Mouse (Mus musculus) lung, adult 18-20 months (tissue): ENCODE measurements around the gene Theg.
A peak's percentile ranks its signal among the peaks of the same experiment; 100 is the strongest.

Experiments
- DNase-seq, 2 experiments: peaks; one replicate each; pipeline ENCODE4 v3.0.0; 2022; ENCODE audit warnings: mixed read lengths in 2 of 2

The Theg gene

DNA sequence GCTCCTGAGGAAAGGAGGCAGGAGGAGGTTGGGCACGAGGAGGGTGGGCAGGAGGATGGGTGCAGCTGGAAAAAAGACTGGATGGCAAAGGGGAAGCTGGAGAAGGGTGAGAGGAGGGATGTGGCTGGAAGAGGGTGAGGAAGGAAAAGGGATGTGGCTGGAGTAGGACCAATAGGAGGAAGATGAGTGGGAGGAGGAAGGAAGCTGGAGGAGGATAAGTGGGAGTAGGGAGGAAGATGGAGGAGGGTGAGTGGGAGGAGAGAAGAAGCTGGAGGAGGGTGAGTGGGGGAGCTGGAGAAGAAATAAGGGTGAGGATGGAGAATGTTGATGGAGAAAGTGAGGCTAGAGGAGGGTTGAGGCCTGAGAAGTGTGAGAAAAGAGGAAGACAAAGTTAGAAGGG lies 51.7 kb downstream of the Theg start:
- DNase-seq = peak in 1 of 2 experiments; percentile 1

DNA sequence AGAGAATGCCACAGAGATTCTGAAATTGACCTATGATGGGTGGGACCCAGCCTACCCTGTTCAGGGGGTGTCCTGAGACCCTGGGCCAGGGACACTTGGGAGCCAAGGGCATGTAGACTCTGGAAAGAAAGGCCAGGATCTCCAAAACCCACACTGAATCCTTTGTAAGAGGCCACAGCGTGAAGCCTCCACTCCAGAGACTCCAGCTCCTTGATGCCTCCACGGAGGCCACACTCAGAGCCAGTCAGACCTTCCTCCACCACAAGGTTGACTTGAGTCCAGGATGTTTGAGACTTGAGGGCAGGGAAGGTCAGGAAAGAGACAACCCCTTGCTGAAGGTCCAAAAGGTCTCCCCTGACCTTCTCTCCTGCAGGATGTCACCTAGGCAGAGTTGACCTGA lies 52.7 kb downstream of the Theg start:
- DNase-seq = peak in 1 of 2 experiments; percentile 2

DNA sequence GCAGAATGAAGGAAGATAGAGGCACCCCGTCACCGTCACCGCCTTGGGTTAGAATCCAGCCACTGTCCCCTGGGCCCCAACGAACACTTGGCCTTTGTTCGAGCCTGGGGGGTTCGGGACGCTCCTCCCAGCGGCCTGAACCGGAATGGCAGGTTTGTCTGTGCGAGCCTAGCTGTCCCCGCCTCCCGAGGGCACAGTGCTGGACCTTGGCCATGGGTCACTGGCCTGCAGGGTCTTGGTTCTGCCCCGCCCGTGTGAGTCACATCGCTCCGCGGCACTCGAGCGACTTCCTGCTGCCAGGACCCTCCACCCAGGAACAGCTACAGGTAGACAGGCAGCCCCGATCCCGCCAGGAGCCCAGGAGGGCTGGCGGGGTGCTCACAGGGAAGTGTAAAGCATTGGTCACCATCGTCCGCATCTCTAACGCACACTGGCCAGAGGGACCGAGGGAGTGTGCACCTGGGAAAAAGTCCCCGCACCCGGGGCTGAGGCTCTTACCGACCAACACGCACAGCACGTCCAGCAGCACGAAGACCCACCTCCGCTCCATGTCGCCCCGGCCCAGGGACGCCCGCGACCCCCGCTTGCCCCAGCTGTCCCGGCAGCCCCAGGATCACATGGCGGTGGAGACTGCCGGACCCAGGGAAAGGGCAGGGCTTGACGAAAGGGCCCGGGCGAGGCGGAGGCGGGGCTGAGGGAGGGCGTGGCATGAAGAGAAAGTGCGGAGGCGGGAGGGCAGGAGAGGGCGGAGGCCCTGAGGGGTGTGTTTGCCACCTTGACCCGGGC lies 53.8 kb downstream of the Theg start, which contains the start of gene Plpp2:
Plpp2 (minus strand) TSS at position 671 of the 786 bp plus-strand sequence.
- peak; percentile 90 to 91 for DNase-seq

DNA sequence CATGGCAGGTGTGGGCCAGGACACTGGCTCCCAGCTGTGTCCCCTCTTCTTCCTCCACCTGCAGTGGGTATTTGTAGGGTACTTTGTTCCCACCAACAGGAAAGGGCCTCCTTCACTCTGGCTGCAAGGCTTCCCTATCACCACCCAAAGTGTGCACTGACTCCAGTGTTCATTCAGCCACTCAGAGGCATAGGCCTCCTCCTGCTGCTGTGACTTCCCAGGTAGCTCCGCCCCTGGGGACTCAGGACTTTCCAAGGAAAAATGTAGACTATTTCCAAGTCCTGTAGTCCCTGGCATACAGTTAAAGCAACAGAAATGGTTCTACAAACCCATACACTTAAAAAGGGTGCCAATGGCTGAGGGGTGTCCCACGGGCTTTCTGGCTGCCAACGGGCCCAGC lies 54.5 kb downstream of the Theg start:
- peak in 1 of 2 experiments; percentile 8 for DNase-seq

DNA sequence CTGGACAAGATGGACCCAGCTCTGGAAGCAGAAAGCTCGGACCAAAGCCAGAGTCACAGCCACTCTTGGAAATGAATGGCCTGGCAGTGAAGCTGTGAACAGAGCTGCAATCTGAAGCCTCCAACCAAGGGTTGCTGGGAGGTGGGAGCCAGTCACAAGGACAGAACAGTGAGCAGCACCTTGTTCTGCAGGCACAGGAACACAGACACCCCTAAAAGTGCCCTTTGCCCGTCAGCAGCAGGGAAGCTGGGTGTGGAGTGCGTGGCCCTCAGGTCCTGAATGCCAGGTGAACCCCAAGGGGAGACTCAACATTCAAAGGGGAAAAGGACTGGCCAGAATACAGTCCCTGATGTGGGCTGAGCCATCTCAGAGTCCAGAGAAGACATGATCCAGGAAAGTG lies 55.5 kb downstream of the Theg start:
- no peak for DNase-seq

DNA sequence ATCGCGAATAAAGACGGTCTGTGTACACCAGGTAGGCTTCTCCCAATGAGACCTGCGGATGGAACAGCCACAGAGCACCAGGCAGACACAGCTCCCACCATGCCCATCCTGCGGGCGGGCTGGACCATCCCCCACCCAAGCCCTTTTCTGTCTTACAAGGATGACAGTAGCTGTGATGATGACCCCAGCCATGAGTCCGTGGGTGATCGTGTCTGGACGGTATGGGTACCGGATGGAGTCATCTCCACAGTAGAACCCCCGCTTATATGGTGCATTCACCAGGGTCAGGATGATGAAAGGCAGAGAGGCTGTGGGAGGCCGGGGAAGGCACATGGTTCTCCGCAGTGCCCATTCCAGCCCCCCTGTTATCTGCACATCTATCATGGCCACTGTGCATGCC lies 56.4 kb downstream of the Theg start:
- no peak for DNase-seq

DNA sequence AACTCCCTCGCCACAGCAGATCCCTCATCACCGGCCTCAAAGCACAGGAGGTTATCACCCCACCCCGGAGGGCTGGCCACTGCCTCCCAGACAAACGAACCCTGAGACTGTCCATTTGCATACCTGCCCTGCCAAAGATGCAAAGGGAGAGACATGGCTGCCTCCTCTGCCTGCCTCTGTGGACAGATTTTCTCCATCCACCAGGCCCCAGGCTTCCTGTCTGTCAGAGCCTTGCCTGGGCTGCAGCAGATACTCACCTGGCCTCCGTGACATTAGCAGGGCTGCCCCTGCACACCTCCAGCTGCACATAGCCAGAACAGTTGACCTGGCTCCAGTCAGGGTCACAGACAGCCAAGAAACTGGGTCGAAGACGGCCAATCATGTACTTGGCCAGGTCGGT lies 56.9 kb downstream of the Theg start:
- no peak for DNase-seq

DNA sequence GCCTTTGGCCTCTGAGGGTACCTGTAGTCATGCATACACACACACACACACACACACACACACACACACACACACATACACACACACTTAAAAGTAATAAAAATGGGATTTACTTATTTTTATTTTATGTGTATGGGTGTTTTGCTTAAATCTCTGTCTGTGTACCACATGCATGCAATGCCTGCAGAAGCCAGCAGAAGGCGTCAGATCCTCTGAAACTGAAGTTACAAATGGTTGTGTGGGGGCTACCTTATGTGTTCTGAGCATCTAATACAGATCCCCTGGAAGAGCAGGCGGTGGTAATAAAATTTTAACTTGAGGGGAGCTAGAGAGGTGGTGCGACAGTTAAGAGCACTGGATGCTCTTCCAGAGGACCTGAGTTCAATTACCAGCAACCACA lies 59.0 kb downstream of the Theg start:
- no peak for DNase-seq

DNA sequence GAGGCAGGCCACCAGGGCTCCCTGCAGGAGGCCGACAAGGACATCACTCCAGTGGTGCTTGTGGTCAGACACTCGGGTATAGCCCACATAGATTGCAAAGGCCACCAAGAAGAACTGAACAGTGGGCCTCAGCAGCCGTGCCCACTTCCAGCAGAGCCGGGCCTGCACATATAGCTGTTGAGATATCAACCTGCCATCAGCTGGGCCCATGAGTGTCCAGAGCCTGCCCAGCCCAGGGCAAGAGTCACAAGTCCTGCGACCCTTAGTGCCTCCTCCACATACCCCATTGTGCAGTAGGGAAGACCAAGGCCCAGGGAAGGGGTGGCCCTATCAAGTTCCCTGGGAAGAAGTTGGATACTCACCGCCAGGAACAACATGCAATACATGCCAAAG lies 59.7 kb downstream of the Theg start:
- DNase-seq = no peak

DNA sequence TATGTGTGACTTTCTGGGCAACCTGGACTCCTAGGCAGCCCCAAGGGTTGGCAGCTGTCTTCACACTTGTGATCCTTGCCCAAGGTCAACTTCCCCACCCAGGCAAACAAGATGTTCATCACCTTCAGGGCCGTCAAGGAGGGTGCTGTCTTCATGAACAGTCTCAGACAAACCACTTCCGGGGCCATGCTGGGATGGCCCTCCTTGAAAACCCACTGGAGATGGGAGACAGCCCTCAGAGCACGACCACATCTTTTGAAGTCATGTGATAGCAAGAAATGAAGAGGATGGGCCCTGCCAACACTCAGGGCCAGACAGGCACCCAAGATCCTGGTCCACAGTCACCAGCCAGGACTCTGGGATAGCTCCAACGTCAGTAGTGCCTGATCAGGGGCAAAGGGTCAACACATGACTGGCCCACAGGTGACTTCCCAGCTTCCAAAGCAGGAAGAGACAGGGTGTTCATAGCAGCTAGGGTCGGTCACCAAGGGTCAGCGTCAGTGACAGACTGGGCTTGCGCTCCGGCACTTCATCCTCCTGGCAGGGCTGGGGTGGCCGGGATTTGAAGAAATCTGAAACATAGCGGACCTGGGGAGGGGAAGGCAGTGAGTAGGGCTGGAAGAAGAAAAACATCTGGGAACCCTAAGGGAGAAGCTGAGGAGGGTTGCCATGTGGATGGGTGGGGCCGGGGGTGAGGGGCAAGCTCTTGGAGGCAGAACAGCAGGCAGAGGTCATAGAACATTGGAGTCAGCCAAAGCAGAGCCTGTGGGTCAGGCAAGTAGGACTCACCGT lies 60.3 kb downstream of the Theg start:
- DNase-seq = no peak
